Mouse (Mus musculus) liver, postnatal 0 days (tissue): Measurements from ENCODE around the gene Mre11a.

ENCODE experiments used
- CTCF ChIP-seq: sonication (generic); IDR thresholded peaks from 2 replicates; pipeline ENCODE4 v1.5.1; 2016; ENCODE audit warnings: antibody characterized with exemption, low read depth
- EP300 ChIP-seq: IDR thresholded peaks from 2 replicates; pipeline ENCODE4 v1.6.1; 2016; ENCODE audit warnings: antibody characterized with exemption, low read depth, mild to moderate bottlenecking

- TF ChIP-seq CTCF = no peak
- TF ChIP-seq EP300 = no peak
These were observed 30.5 kb upstream of the Mre11a start for GRCm38 (mm10) chr9:14753947-14754346.
